Mouse (Mus musculus): Measurements from ENCODE around the gene Clic1.
"Not testable (repeated sequence)": the region's sequence is repeated elsewhere in the genome, so short reads cannot be mapped to it uniquely, and the experiment has no call there.

The Clic1 gene

DNA sequence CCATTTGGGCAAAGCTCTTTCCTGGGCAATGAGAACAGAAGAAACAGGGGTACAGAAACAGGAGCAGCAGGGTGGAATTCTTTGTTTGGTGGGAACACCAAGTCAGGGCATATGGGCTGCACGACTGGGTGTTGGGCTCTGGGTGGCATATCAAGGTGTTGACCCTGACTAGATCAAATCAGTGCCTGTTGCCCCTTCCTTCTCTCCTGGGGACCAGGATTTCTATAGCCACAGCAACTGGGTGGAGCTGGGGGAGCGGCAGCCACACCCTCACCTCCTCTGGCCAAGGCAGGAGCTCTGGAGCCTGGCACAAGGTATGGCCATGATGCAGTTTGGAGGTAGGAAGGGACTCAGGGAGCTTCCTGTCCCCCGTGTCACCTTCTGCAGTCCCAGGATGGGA, 31.6 kb upstream of the Clic1 start:
- in situ Hi-C loops (cut with MseI, MboI) = loop anchor here in 1 of 2 experiments (25.0 kb wide), 1 partner anchor 94 kb away; the partner anchor contains the start of genes Csnk2b, Gpank1, Ly6g5b and Ly6g5c

DNA sequence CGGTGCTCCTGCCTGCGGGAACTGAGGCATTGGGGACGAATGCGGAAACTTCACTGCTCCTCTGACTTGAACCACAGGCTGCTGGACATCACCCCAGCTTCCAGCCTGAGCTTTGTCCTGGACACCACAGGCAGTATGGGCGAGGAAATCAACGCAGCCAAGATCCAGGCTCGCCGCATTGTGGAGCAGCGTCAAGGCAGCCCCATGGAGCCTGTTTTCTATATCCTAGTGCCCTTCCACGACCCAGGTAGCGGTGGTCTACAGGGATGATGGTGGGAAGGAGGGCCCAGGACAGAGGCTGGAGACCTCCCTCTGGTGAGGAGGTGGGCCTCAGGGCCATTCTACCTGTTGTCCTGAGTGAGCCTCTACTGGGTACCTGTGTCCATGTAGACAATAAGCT, 29.9 kb upstream of the Clic1 start:
- in situ Hi-C loops (cut with MseI, MboI) = loop anchor here (5.0 to 25.0 kb wide), 2 partner anchors 87 to 92 kb away; partner anchors contain the start of genes Ly6g5c (in 2 of the 2), Csnk2b (in 1 of the 2), Gpank1 (in 1 of the 2) and Ly6g5b (in 1 of the 2)

DNA sequence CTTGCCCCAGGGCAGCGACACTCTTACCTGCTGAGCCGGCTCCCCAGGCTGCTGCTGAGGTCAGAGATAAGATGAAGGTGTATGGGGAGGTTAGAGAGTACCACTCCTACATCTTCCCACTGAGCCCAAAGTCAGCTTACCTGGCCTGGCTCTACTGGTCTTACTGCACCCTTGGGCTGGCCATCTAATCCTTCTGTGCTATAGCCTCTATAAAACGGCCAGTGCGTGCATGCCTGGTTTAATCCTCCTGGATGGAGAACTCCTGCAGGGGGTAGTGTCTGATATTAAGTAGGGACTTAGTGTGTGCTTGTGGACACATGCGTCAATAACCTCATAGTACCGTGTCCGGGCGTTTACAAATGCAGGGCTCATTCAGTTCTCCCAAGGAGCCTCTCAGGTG, 29.2 kb upstream of the Clic1 start:
- in situ Hi-C loops (cut with MseI, MboI) = loop anchor here (5.0 to 25.0 kb wide), 2 partner anchors 87 to 92 kb away; partner anchors contain the start of genes Ly6g5c (in 2 of the 2), Csnk2b (in 1 of the 2), Gpank1 (in 1 of the 2) and Ly6g5b (in 1 of the 2)

DNA sequence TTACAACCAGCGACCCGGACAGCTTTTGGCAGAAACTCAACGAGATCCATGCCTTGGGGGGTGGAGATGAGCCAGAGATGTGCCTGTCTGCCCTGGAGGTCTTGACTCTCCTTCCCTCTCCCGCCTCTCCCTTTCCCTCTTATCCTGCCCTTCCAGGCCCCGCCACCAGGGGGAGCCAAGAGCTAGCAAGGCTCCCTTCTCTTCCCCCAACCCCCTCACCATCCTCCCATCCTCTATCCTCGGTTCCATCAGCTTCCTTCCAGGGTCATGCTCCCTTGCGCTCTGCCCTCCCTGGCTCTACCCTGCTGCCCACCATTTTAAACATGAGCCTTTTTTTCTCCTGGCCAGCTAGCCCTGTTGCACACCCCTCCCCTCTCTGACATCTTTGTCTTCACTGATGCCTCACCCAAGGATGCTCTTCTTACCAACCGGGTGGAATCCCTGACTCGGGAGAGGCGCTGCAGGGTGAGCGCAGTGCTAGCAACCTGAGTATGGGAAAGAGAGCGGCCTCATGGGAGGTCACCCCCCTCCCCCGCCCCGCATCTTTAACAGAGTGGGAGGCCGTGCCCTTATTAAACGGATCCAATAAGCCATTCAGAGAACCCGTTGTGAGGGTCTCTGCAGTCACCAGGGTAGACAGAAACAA, 28.5 kb upstream of the Clic1 start:
- in situ Hi-C loops (cut with MseI, MboI) = loop anchor here (5.0 to 25.0 kb wide), 2 partner anchors 86 to 91 kb away; partner anchors contain the start of genes Ly6g5c (in 2 of the 2), Csnk2b (in 1 of the 2), Gpank1 (in 1 of the 2) and Ly6g5b (in 1 of the 2)

DNA sequence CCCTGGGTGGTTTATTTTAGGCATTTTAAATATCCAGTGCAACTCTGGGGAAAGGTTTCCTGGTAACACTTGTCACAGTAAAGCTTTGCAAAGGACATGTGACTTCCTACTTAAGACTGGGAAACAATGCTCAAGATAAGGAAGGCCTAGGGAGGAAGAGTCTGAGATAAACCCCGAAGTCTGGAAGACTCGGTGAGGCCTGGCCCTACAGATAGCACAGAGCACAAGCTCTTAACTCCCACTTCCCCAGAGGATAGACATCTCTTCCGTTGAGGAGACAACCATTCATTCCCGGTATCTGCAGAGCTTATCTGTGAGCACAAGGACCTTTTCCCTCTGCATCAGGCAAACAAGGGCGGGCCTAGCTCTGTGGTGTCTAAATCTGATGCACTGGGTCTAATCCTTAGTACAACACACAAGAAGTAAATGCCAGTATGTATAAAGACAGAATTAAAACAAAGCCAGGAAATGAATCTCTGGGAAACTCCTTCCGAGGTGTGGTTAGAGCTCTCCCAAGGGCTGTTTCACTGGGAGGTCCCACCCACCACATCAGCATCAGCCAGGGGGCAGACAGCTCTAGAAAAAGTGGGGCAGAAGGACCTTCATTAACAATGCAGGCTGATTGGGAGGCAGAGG, 27.8 kb upstream of the Clic1 start:
- in situ Hi-C loops (cut with MseI, MboI) = loop anchor here (5.0 to 25.0 kb wide), 2 partner anchors 85 to 90 kb away; partner anchors contain the start of genes Ly6g5c (in 2 of the 2), Csnk2b (in 1 of the 2), Gpank1 (in 1 of the 2) and Ly6g5b (in 1 of the 2)

- in situ Hi-C loops (cut with MseI, MboI) = loop anchor here (5.0 to 25.0 kb wide), 2 partner anchors 85 to 90 kb away; partner anchors contain the start of genes Ly6g5c (in 2 of the 2), Csnk2b (in 1 of the 2), Gpank1 (in 1 of the 2) and Ly6g5b (in 1 of the 2)
Observed at GRCm38 (mm10) chr17:35022541-35023060, 27.2 kb upstream of the Clic1 start.

GRCm38 (mm10) chr17:35023221-35023620, 26.5 kb upstream of the Clic1 start:
- in situ Hi-C loops (cut with MseI, MboI) = loop anchor here (5.0 to 25.0 kb wide), 2 partner anchors 84 to 89 kb away; partner anchors contain the start of genes Ly6g5c (in 2 of the 2), Csnk2b (in 1 of the 2), Gpank1 (in 1 of the 2) and Ly6g5b (in 1 of the 2)

GRCm38 (mm10) chr17:35023756-35024155, 26.0 kb upstream of the Clic1 start:
- in situ Hi-C loops (cut with MseI, MboI) = loop anchor here (5.0 to 25.0 kb wide), 2 partner anchors 84 to 89 kb away; partner anchors contain the start of genes Ly6g5c (in 2 of the 2), Csnk2b (in 1 of the 2), Gpank1 (in 1 of the 2) and Ly6g5b (in 1 of the 2)

- in situ Hi-C loops (cut with MseI, MboI) = loop anchor here (5.0 to 25.0 kb wide), 2 partner anchors 83 to 88 kb away; partner anchors contain the start of genes Ly6g5c (in 2 of the 2), Csnk2b (in 1 of the 2), Gpank1 (in 1 of the 2) and Ly6g5b (in 1 of the 2)
Observed at GRCm38 (mm10) chr17:35024261-35024660, 25.5 kb upstream of the Clic1 start.

- in situ Hi-C loops (cut with MseI, MboI) = loop anchor here (5.0 to 25.0 kb wide), 2 partner anchors 82 to 87 kb away; partner anchors contain the start of genes Ly6g5c (in 2 of the 2), Csnk2b (in 1 of the 2), Gpank1 (in 1 of the 2) and Ly6g5b (in 1 of the 2)
Observed at GRCm38 (mm10) chr17:35024691-35025488, 24.9 kb upstream of the Clic1 start.

DNA sequence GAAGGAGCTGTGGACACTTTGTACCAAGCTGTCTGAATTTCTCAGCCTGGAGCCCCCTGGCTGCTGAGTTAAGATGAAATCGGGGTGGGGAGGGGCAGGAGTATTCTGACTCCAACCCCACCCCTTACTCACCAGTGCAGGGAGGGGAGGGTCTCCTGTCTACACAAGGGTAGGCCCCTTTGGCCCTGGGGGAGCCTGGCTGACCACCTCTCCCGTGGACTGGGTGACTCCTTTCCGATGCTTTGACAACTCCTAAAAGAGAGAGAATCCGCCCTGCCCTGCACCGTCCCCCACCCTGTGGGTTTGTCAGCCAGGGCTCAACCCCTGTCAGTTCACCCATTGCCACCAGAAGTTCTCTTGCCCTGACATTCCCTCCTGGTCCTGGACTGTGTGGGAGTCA, 23.6 kb upstream of the Clic1 start:
- in situ Hi-C loops (cut with MseI, MboI) = no loop called here

GRCm38 (mm10) chr17:35027277-35028068, 22.3 kb upstream of the Clic1 start, which contains the start of gene Sapcd1:
Gene Sapcd1 (minus strand): TSS chr17:35028016.
- in situ Hi-C loops (cut with MseI, MboI) = no loop called here

GRCm38 (mm10) chr17:35028315-35028714, 21.5 kb upstream of the Clic1 start:
- in situ Hi-C loops (cut with MseI, MboI) = no loop called here

- in situ Hi-C loops (cut with MseI, MboI) = no loop called here
Observed at GRCm38 (mm10) chr17:35029691-35030532, 19.9 kb upstream of the Clic1 start.

- in situ Hi-C loops (cut with MseI, MboI) = no loop called here
Observed at GRCm38 (mm10) chr17:35031272-35031671, 18.5 kb upstream of the Clic1 start.

GRCm38 (mm10) chr17:35031880-35032279, 17.9 kb upstream of the Clic1 start:
- in situ Hi-C loops (cut with MseI, MboI) = no loop called here

DNA sequence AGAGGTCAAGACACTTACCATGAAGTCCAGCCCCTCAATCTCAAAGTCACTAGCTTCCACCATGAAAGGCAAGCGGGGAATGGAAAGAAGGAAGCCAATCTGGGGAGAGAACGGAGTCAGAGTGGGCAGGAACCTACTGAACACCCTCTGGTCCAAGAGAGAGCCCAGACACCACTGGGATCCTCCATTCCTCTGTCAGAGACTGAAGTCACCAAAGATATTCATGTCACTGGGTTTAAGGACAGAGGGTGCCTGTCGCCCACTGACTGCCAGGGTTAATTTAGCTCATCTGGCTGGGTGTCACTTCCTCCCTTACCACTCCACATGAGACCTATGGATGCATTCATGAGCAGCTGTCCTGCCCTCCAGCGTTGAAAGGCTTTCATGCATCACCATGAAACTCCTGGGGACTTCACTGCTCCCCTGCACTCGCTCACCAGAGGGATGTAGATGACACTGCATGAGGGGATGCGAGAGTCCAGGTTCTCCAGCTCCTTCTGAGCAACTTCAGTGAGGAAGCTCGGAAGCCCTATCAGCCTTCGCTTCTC, 17.4 kb upstream of the Clic1 start:
- in situ Hi-C loops (cut with MseI, MboI) = no loop called here

DNA sequence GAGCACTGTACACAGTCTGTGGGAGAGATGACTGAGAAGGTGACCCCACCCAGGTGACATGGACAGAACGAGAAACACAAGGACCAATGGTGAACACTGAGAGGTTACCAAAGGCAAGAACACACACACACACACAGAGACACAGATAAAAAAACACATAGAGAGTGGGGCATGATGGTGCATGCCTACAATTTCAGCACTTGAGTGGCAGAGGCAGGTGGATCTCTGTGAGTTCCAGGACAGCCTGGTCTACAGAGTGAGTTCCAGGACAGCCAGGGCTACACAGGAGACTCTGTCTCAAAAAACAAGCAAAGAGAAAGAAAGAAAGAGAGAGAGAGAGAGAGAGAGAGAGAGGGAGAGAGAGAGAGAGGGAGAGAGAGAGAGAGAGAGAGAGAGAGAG, 16.1 kb upstream of the Clic1 start:
- in situ Hi-C loops (cut with MseI, MboI) = not testable (repeated sequence)
